Mouse (Mus musculus) limb, embryonic 14.5 days (tissue): ENCODE data around the gene Tnfrsf13b. TPM values are rescaled to one million over a fixed set of nuclear protein-coding genes. Genes with fewer than 3 reads are reported as not detected.

Source experiments
- ATAC-seq: fragments of 200-750 bp; cut with Nextera tagmentation; 2 replicates; pipeline ENCODE4 v1.8.0; 2017; ENCODE audit warnings: low read depth, moderate number of reproducible peaks, moderate TSS enrichment; ENCODE audit not compliant: low FRiP score
- DNase-seq: peaks from one replicate; pipeline ENCODE4 v3.0.0-alpha.2; 2015; ENCODE audit warnings: low spot score
- H3K27ac ChIP-seq: fragments of 300-500 bp; sonication (generic); replicated peaks from 2 replicates; pipeline ENCODE4 v1.5.1; 2014; ENCODE audit warnings: low read depth, mild to moderate bottlenecking, low read length, moderate library complexity, mixed read lengths
- H3K27me3 ChIP-seq: fragments of 300-500 bp; sonication (generic); 2 replicates; pipeline ENCODE4 v1.6.1; 2014; ENCODE audit warnings: low read length, mixed read lengths; ENCODE audit not compliant: control insufficient read depth, insufficient read depth
- H3K36me3 ChIP-seq: fragments of 300-500 bp; sonication (generic); 2 replicates; pipeline ENCODE4 v1.6.1; 2014; ENCODE audit warnings: mild to moderate bottlenecking, low read length, moderate library complexity, mixed read lengths; ENCODE audit not compliant: control insufficient read depth, insufficient read depth
- H3K4me1 ChIP-seq: fragments of 300-500 bp; sonication (generic); 2 replicates; pipeline ENCODE4 v1.6.1; 2014; ENCODE audit warnings: antibody characterized with exemption, low read length, mixed read lengths; ENCODE audit not compliant: control insufficient read depth, insufficient read depth
- H3K4me2 ChIP-seq: fragments of 300-500 bp; sonication (generic); replicated peaks from 2 replicates; pipeline ENCODE4 v1.6.1; 2014; ENCODE audit warnings: low read depth, mild to moderate bottlenecking, low read length, moderate library complexity; ENCODE audit not compliant: severe bottlenecking
- H3K4me3 ChIP-seq: fragments of 300-500 bp; sonication (generic); replicated peaks from 2 replicates; pipeline ENCODE4 v1.5.1; 2014; ENCODE audit warnings: low read length
- H3K9ac ChIP-seq: fragments of 300-500 bp; sonication (generic); 2 replicates; pipeline ENCODE4 v1.6.1; 2014; ENCODE audit warnings: mild to moderate bottlenecking, low read depth, low read length, moderate library complexity; ENCODE audit not compliant: severe bottlenecking
- H3K9me3 ChIP-seq: fragments of 300-500 bp; sonication (generic); 2 replicates; pipeline ENCODE4 v1.6.1; 2016; ENCODE audit warnings: low read length; ENCODE audit not compliant: control insufficient read depth
- POLR2A ChIP-seq: fragments of 200-500 bp; IDR thresholded peaks from 2 replicates; pipeline ENCODE4 v1.8.0; 2012; ENCODE audit warnings: inconsistent platforms, mild to moderate bottlenecking, moderate library complexity, borderline replicate concordance; ENCODE audit not compliant: insufficient read depth, insufficient read length; ENCODE audit errors: extremely low read depth
- WGBS: fragments of 180-500 bp; shearing (Covaris S2); extraction: QIAGEN DNeasy Blood & Tissue Kit; methylation state at CpG from one replicate; pipeline ENCODE4 v1.1.7; 2014; 5-methylcytosine and 5-hydroxymethylcytosine counted together
- polyA plus RNA-seq, 2 experiments: library from polyadenylated mRNA; depleted of rRNA in 1 of 2; stranded (reverse) in 1 of 2; unstranded in 1 of 2; fragments of >200 nt; fragmentation: Nextera tagmentation in 1 of 2; extraction: Ambion mirVana in 1 of 2; gene quantifications; 2 replicates each; pipeline versions ENCODE4 v1.2.1 to v1.2.3; 2012 to 2014

The Tnfrsf13b gene
- polyA plus RNA-seq (2012; rRNA removed) (3.8 and 5.1 TPM in 2 replicates), polyA plus RNA-seq (2014; fragmentation: Nextera tagmentation; extraction: Ambion mirVana) (2.2 and 3.6 TPM in 2 replicates)

DNA sequence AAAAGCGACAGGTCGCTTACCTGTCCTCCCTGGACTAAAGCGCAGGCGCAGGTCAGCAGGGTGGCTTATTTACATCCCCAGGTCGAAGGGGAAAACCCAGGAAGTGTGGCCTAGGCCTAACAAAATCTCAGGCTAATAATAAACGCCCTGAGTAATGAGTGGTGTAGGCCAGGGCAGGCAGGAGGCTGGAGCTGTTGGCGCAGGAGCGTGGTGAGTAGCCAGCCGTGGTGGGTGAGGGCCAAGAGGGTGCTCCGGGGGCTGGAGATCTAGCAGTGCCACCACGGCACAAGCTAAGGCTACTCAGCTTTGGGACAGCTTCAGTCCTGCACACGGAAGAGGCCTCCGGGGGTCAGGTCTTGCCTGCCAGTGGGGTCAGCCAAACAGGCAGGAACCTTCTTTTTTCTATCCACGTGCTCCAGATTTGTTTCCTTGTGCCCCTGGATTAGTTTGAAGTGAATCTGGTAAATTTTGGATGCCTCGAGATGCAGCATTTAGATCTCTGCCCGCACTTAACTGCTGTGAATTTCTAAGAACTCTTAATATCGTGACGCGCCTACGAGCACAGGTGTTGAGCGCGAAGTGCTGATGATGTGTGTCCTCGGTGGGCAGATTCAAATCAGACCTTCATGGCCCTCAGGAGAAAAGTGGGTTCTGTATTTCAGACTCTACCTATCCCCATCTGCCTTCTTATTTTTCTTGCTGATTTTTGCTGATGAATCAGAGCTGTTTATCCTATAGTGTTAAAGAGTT, at the start of gene Tnfrsf13b:
Tnfrsf13b (plus strand) TSS at position 150 of the 750 bp plus-strand sequence.
- 82% methylated on average over 23 of the region's 23 CpGs for WGBS
- H3K27me3 ChIP-seq: no peaks in the 10 kb centered on the region
- no peaks in the 10 kb centered on the region for H3K9me3 ChIP-seq
- H3K9ac ChIP-seq: no peak within 1 kb of the TSS
- H3K36me3 ChIP-seq: no peaks in the 10 kb centered on the region
- no peak for TF ChIP-seq POLR2A
- no peak within 1 kb of the TSS for H3K4me2 ChIP-seq
- ATAC-seq (no peak), DNase-seq (no peak)
- no peak within 1 kb of the TSS for H3K27ac ChIP-seq
- no peaks in the 10 kb centered on the region for H3K4me1 ChIP-seq
- H3K4me3 ChIP-seq: no peak within 1 kb of the TSS

- 83% methylated on average over 2 of the region's 2 CpGs for WGBS
- ATAC-seq: no peak
- Histone ChIP-seq H3K27ac (no peak overlapping the region), H3K36me3 (no peaks in the 10 kb centered on the region), H3K4me2 (no peak overlapping the region), H3K9ac (no peak overlapping the region), H3K27me3 (no peaks in the 10 kb centered on the region), H3K4me1 (no peaks in the 10 kb centered on the region), H3K4me3 (no peak overlapping the region), H3K9me3 (no peaks in the 10 kb centered on the region)
- no peak for DNase-seq
- TF ChIP-seq POLR2A: no peak
These were observed 44.9 kb upstream of the Tnfrsf13b start for GRCm38 (mm10) chr11:61081624-61082023.

GRCm38 (mm10) chr11:61090195-61090594, 36.4 kb upstream of the Tnfrsf13b start:
- DNase-seq (no peak), ATAC-seq (no peak)
- Histone ChIP-seq H3K9me3 (peaks cover 4% of the 10 kb centered on the region; the same call in 1 of the 2 replicates), H3K9ac (no peak overlapping the region), H3K4me1 (no peaks in the 10 kb centered on the region), H3K36me3 (no peaks in the 10 kb centered on the region), H3K4me2 (no peak overlapping the region), H3K4me3 (no peak overlapping the region), H3K27me3 (no peaks in the 10 kb centered on the region), H3K27ac (no peak overlapping the region)
- TF ChIP-seq POLR2A: no peak
- WGBS: 76% methylated on average over 7 of the region's 7 CpGs

- Histone ChIP-seq H3K36me3 (no peaks in the 10 kb centered on the region), H3K9ac (no peak overlapping the region), H3K4me2 (no peak overlapping the region), H3K4me3 (no peak overlapping the region), H3K4me1 (no peaks in the 10 kb centered on the region), H3K27ac (no peak overlapping the region), H3K9me3 (peaks cover 4% of the 10 kb centered on the region; the same call in 1 of the 2 replicates), H3K27me3 (no peaks in the 10 kb centered on the region)
- ATAC-seq (no peak), DNase-seq (no peak)
- TF ChIP-seq POLR2A: no peak
- 75% methylated on average over 3 of the region's 3 CpGs for WGBS
These were observed 35.4 kb upstream of the Tnfrsf13b start for GRCm38 (mm10) chr11:61091192-61091591.

DNA sequence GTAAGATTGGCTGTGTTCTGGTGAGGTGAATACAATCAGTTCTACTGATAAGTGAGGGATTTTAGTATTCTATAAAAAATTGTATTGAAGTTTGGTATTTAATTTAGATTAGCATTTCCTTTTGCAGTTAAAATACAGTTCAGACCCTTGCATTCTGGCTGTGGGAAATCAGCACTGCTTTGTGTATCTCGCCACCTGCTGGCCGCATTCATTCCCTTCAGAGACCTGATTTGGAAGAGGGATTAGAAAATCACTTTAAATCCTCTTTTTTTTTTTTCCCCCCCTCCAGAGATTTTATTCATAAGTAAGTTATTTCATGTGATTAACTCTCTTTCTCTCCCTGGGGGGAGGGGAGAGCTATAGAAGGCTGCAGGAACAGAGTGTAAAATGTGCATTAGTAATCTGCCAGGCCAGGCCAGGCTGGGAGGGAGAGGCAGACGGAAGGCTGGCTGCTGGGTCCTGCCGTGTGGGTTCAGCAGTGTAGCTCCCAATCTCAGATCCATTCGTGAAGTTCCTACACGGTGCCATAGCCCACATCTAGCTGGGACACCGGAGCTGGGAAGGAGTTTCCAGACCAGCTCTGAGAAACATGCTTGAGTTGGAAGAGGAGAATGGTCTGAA, 34.8 kb upstream of the Tnfrsf13b start:
- ATAC-seq: no peak
- no peak overlapping the region for H3K4me2 ChIP-seq

More for the DNA sequence above, 34.8 kb upstream of the Tnfrsf13b start:
- Histone ChIP-seq H3K27ac (no peak overlapping the region), H3K9me3 (peaks cover 4% of the 10 kb centered on the region; the same call in 1 of the 2 replicates), H3K9ac (no peak overlapping the region), H3K36me3 (no peaks in the 10 kb centered on the region), H3K27me3 (no peaks in the 10 kb centered on the region), H3K4me3 (no peak overlapping the region), H3K4me1 (no peaks in the 10 kb centered on the region)
- no peak for TF ChIP-seq POLR2A
- DNase-seq: peak; percentile 78
- WGBS: 21% methylated on average over 7 of the region's 7 CpGs
